Comparison of ENCODE assay signal across 19 mouse cellular contexts in the genomic region with DNA sequence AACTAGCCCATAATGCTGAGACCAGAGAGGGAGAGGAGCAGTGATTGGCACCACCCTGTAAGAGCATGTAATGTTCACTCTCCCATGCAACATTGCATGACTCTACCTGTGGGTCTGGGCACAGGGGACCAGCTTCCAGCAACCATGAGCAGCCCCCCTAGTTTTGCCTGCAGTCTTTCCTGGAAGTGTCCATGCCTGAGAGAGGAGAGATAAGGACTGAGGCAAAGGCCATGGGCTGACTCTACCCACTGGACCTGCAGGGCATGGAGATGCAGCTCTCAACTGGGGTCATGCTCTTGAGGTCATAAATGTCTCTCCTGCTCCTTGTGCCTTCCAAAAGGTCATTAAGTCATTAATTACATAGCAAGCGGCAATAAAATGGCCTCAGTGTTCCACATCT. TPM values are rescaled to one million over a fixed set of nuclear protein-coding genes. Genes with fewer than 3 reads are reported as not detected.
"Had no signal": no experiment of that assay in that cellular context is flagged by ENCODE, and none has a peak within 500 bp of the region (broad histone marks: within the 10 kb centered on the region; RNA-seq: fewer than 3 reads in every experiment).

No protein-coding gene starts in this region.

- H3K4me3 ChIP-seq: lung, embryonic 15.5 days; megakaryocyte, embryonic 14.5 days; midbrain, embryonic 13.5 days; midbrain, embryonic 15.5 days; neural tube, embryonic 12.5 days; stomach, embryonic 15.5 days had no signal

- H3K27ac ChIP-seq: lung, embryonic 15.5 days; macrophage; midbrain, embryonic 13.5 days; midbrain, embryonic 15.5 days; neural tube, embryonic 12.5 days; stomach, embryonic 15.5 days; stomach, postnatal 0 days had no signal

- H3K4me2 ChIP-seq: lung, embryonic 15.5 days; midbrain, embryonic 11.5 days; midbrain, embryonic 13.5 days; midbrain, embryonic 15.5 days; neural tube, embryonic 12.5 days; stomach, embryonic 15.5 days had no signal

- H3K27me3 ChIP-seq: midbrain, embryonic 13.5 days; midbrain, embryonic 15.5 days; neural tube, embryonic 12.5 days; stomach, embryonic 15.5 days had no signal

- H3K9me3 ChIP-seq: lung, embryonic 15.5 days; midbrain, embryonic 13.5 days; midbrain, embryonic 15.5 days; neural tube, embryonic 12.5 days; stomach, embryonic 15.5 days had no signal

- H3K36me3 ChIP-seq: lung, embryonic 15.5 days; midbrain, embryonic 13.5 days; midbrain, embryonic 15.5 days; neural tube, embryonic 12.5 days; stomach, embryonic 15.5 days had no signal

- ATAC-seq: lung, postnatal 0 days; midbrain, embryonic 13.5 days; midbrain, embryonic 15.5 days had no signal

- H3K9ac ChIP-seq: lung, embryonic 15.5 days; midbrain, embryonic 13.5 days; midbrain, embryonic 15.5 days; neural tube, embryonic 12.5 days; stomach, embryonic 15.5 days had no signal

- DNase-seq: lung, adult 2 months; lung, postnatal 14 days; lung, postnatal 36 days; right cerebral cortex, postnatal 14 days; thymus, adult 2 months; thymus, postnatal 25 days; thymus, postnatal 4 days had no signal

- H3K4me1 ChIP-seq: lung, embryonic 15.5 days; midbrain, embryonic 13.5 days; midbrain, embryonic 15.5 days; neural tube, embryonic 12.5 days; stomach, embryonic 15.5 days had no signal

RNA-seq across cellular contexts. Expression of gene Pkp1, which starts 17.1 kb away (rescaled TPM):
- polyA plus RNA-seq: macrophage; midbrain, embryonic 13.5 days; neural tube, embryonic 14.5 days; spleen, adult 2 months had no signal
